Mouse (Mus musculus): ENCODE data around the gene Tubb4a. TPM values are rescaled to one million over a fixed set of nuclear protein-coding genes. Genes with fewer than 3 reads are reported as not detected.
"Not testable (repeated sequence)": the region's sequence is repeated elsewhere in the genome, so short reads cannot be mapped to it uniquely, and the experiment has no call there.

The Tubb4a gene
- polyA plus RNA-seq, 1 experiment from 2014 or later: 14.6 TPM

GRCm38 (mm10) chr17:57056246-57056645 is 31.3 kb downstream of the Tubb4a start:
- Histone ChIP-seq H3K27me3 (replicated peaks; ENCODE audit: control insufficient read depth, insufficient read depth, low read length) (no peaks in the 10 kb centered on the region), H3K4me2 (replicated peaks; ENCODE audit: low read depth) (no peak overlapping the region), H3K9me3 (ENCODE audit: control insufficient read depth) (no peaks in the 10 kb centered on the region), H3K9ac (ENCODE audit: low read depth, low read length) (no peak overlapping the region), H3K4me1 (replicated peaks; ENCODE audit: control insufficient read depth, insufficient read depth, low read length) (peaks cover 6% of the 10 kb centered on the region; the same call in 1 of the 2 replicates), H3K36me3 (ENCODE audit: control insufficient read depth, insufficient read depth) (no peaks in the 10 kb centered on the region; the same call in 1 of the 2 replicates), H3K4me3 (ENCODE audit: low read depth, low read length) (no peak overlapping the region), H3K27ac (ENCODE audit: low read depth, low read length) (no peak overlapping the region)
- WGBS: 83% methylated on average over 3 of the region's 3 CpGs
- no peak for TF ChIP-seq CTCF (IDR thresholded peaks at IDR 0.05; ENCODE audit: low read depth)
- ATAC-seq: no peak

- not testable (repeated sequence) for H3K4me3 ChIP-seq (ENCODE audit: low read depth, low read length); H3K4me1 ChIP-seq (replicated peaks; ENCODE audit: control insufficient read depth, insufficient read depth, low read length); ATAC-seq; H3K9ac ChIP-seq (ENCODE audit: low read depth, low read length); H3K4me2 ChIP-seq (replicated peaks; ENCODE audit: low read depth); H3K36me3 ChIP-seq (ENCODE audit: control insufficient read depth, insufficient read depth); H3K9me3 ChIP-seq (ENCODE audit: control insufficient read depth); H3K27me3 ChIP-seq (replicated peaks; ENCODE audit: control insufficient read depth, insufficient read depth, low read length); H3K27ac ChIP-seq (ENCODE audit: low read depth, low read length)
- TF ChIP-seq CTCF (IDR thresholded peaks at IDR 0.05; ENCODE audit: low read depth): peak; percentile 59
- WGBS: 89% methylated on average over 4 of the region's 4 CpGs
Observed at GRCm38 (mm10) chr17:57051679-57052078, 35.9 kb downstream of the Tubb4a start.

GRCm38 (mm10) chr17:57048816-57049215 is 38.8 kb downstream of the Tubb4a start:
- no peaks in the 10 kb centered on the region for H3K9me3 ChIP-seq (ENCODE audit: control insufficient read depth)
- H3K4me3 ChIP-seq (ENCODE audit: low read depth, low read length): no peak overlapping the region
- peaks cover 6% of the 10 kb centered on the region; the same call in 1 of the 2 replicates for H3K36me3 ChIP-seq (ENCODE audit: control insufficient read depth, insufficient read depth)
- WGBS: 84% methylated on average over 3 of the region's 3 CpGs
- H3K4me2 ChIP-seq (replicated peaks; ENCODE audit: low read depth): no peak overlapping the region
- no peaks in the 10 kb centered on the region for H3K4me1 ChIP-seq (replicated peaks; ENCODE audit: control insufficient read depth, insufficient read depth, low read length)
- H3K9ac ChIP-seq (ENCODE audit: low read depth, low read length): no peak overlapping the region
- no peak for ATAC-seq
- H3K27me3 ChIP-seq (replicated peaks; ENCODE audit: control insufficient read depth, insufficient read depth, low read length): no peaks in the 10 kb centered on the region
- H3K27ac ChIP-seq (ENCODE audit: low read depth, low read length): no peak overlapping the region
- no peak for TF ChIP-seq CTCF (IDR thresholded peaks at IDR 0.05; ENCODE audit: low read depth)

- ATAC-seq: no peak
- Histone ChIP-seq H3K27ac (ENCODE audit: low read depth, low read length) (no peak overlapping the region), H3K9ac (ENCODE audit: low read depth, low read length) (no peak overlapping the region), H3K4me3 (ENCODE audit: low read depth, low read length) (no peak overlapping the region), H3K27me3 (replicated peaks; ENCODE audit: control insufficient read depth, insufficient read depth, low read length) (no peaks in the 10 kb centered on the region), H3K9me3 (ENCODE audit: control insufficient read depth) (no peaks in the 10 kb centered on the region), H3K4me1 (replicated peaks; ENCODE audit: control insufficient read depth, insufficient read depth, low read length) (no peaks in the 10 kb centered on the region), H3K36me3 (ENCODE audit: control insufficient read depth, insufficient read depth) (peaks cover 6% of the 10 kb centered on the region; the same call in 1 of the 2 replicates), H3K4me2 (replicated peaks; ENCODE audit: low read depth) (no peak overlapping the region)
- 60% methylated on average over 5 of the region's 5 CpGs for WGBS
- TF ChIP-seq CTCF (IDR thresholded peaks at IDR 0.05; ENCODE audit: low read depth): no peak
Observed at GRCm38 (mm10) chr17:57047406-57047805, 40.2 kb downstream of the Tubb4a start.

GRCm38 (mm10) chr17:57041554-57041953 is 46.0 kb downstream of the Tubb4a start, which contains the start of gene Slc25a41:
Gene Slc25a41, minus strand, starts transcription at chr17:57041654.
- Histone ChIP-seq H3K36me3 (ENCODE audit: control insufficient read depth, insufficient read depth) (peaks cover 6% of the 10 kb centered on the region; the same call in 1 of the 2 replicates), H3K9me3 (ENCODE audit: control insufficient read depth) (no peaks in the 10 kb centered on the region), H3K4me3 (ENCODE audit: low read depth, low read length) (no peak within 1 kb of the TSS), H3K27ac (ENCODE audit: low read depth, low read length) (no peak within 1 kb of the TSS), H3K4me1 (replicated peaks; ENCODE audit: control insufficient read depth, insufficient read depth, low read length) (no peaks in the 10 kb centered on the region), H3K9ac (ENCODE audit: low read depth, low read length) (no peak within 1 kb of the TSS), H3K27me3 (replicated peaks; ENCODE audit: control insufficient read depth, insufficient read depth, low read length) (no peaks in the 10 kb centered on the region), H3K4me2 (replicated peaks; ENCODE audit: low read depth) (no peak within 1 kb of the TSS)
- no peak for ATAC-seq
- no peak for TF ChIP-seq CTCF (IDR thresholded peaks at IDR 0.05; ENCODE audit: low read depth)
- WGBS: 69% methylated on average over 8 of the region's 8 CpGs

- ATAC-seq: no peak
- Histone ChIP-seq H3K27me3 (replicated peaks; ENCODE audit: control insufficient read depth, insufficient read depth, low read length) (no peaks in the 10 kb centered on the region), H3K4me2 (replicated peaks; ENCODE audit: low read depth) (no peak overlapping the region), H3K36me3 (ENCODE audit: control insufficient read depth, insufficient read depth) (no peaks in the 10 kb centered on the region), H3K9ac (ENCODE audit: low read depth, low read length) (no peak overlapping the region), H3K9me3 (ENCODE audit: control insufficient read depth) (no peaks in the 10 kb centered on the region), H3K27ac (ENCODE audit: low read depth, low read length) (no peak overlapping the region), H3K4me1 (replicated peaks; ENCODE audit: control insufficient read depth, insufficient read depth, low read length) (no peaks in the 10 kb centered on the region), H3K4me3 (ENCODE audit: low read depth, low read length) (no peak overlapping the region)
- 36% methylated on average over 8 of the region's 8 CpGs for WGBS
- TF ChIP-seq CTCF (IDR thresholded peaks at IDR 0.05; ENCODE audit: low read depth): peak; percentile 50
Observed at GRCm38 (mm10) chr17:57038978-57039377, 48.6 kb downstream of the Tubb4a start.

GRCm38 (mm10) chr17:57032854-57033253 is 54.7 kb downstream of the Tubb4a start:
- WGBS: 87% methylated on average over 4 of the region's 4 CpGs
- H3K27ac ChIP-seq (ENCODE audit: low read depth, low read length): no peak overlapping the region
- H3K27me3 ChIP-seq (replicated peaks; ENCODE audit: control insufficient read depth, insufficient read depth, low read length): no peaks in the 10 kb centered on the region
- H3K36me3 ChIP-seq (ENCODE audit: control insufficient read depth, insufficient read depth): peaks cover 9% of the 10 kb centered on the region
- no peak overlapping the region for H3K4me3 ChIP-seq (ENCODE audit: low read depth, low read length)
- no peaks in the 10 kb centered on the region for H3K9me3 ChIP-seq (ENCODE audit: control insufficient read depth)
- TF ChIP-seq CTCF (IDR thresholded peaks at IDR 0.05; ENCODE audit: low read depth): no peak
- H3K9ac ChIP-seq (ENCODE audit: low read depth, low read length): 0 out of 2 replicates have a peak overlapping the region, but pooled peaks have one; percentile 8
- H3K4me1 ChIP-seq (replicated peaks; ENCODE audit: control insufficient read depth, insufficient read depth, low read length): peaks cover 3% of the 10 kb centered on the region; the same call in 1 of the 2 replicates
- H3K4me2 ChIP-seq (replicated peaks; ENCODE audit: low read depth): no peak overlapping the region
- no peak for ATAC-seq

Data from intestine, postnatal 0 days (tissue).